Mouse (Mus musculus): ENCODE results near the gene Dgkd. TPM values are rescaled to one million over a fixed set of nuclear protein-coding genes. Genes with fewer than 3 reads are reported as not detected.

The Dgkd gene
- polyA plus RNA-seq, 1 experiment: 47.5 TPM

GRCm38 (mm10) chr1:87880856-87881255 is 27.8 kb downstream of the Dgkd start:
- no peak for DNase-seq (ENCODE audit: low read depth)

- no peak for DNase-seq (ENCODE audit: low read depth)
Measured at GRCm38 (mm10) chr1:87881726-87882125, 28.6 kb downstream of the Dgkd start.

- no peak for DNase-seq (ENCODE audit: low read depth)
Measured at GRCm38 (mm10) chr1:87882554-87882953, 29.5 kb downstream of the Dgkd start.

- DNase-seq (ENCODE audit: low read depth): peak; percentile 24
Measured at GRCm38 (mm10) chr1:87890960-87891359, 37.9 kb downstream of the Dgkd start.

GRCm38 (mm10) chr1:87891634-87892033 is 38.5 kb downstream of the Dgkd start:
- no peak for DNase-seq (ENCODE audit: low read depth)

GRCm38 (mm10) chr1:87892499-87892898 is 39.4 kb downstream of the Dgkd start:
- DNase-seq (ENCODE audit: low read depth): no peak

GRCm38 (mm10) chr1:87893414-87893813 is 40.3 kb downstream of the Dgkd start:
- DNase-seq (ENCODE audit: low read depth): no peak

- DNase-seq (ENCODE audit: low read depth): no peak
Measured at GRCm38 (mm10) chr1:87896921-87897320, 43.8 kb downstream of the Dgkd start.

GRCm38 (mm10) chr1:87899701-87900100 is 46.6 kb downstream of the Dgkd start:
- no peak for DNase-seq (ENCODE audit: low read depth)

- DNase-seq (ENCODE audit: low read depth): no peak
Measured at GRCm38 (mm10) chr1:87900979-87901378, 47.9 kb downstream of the Dgkd start.

GRCm38 (mm10) chr1:87902186-87902585 is 49.1 kb downstream of the Dgkd start:
- DNase-seq (ENCODE audit: low read depth): no peak

GRCm38 (mm10) chr1:87906361-87906956 is 53.4 kb downstream of the Dgkd start:
- no peak for DNase-seq (ENCODE audit: low read depth)

GRCm38 (mm10) chr1:87908006-87908405 is 54.9 kb downstream of the Dgkd start:
- DNase-seq (ENCODE audit: low read depth): no peak

GRCm38 (mm10) chr1:87908736-87909135 is 55.6 kb downstream of the Dgkd start:
- DNase-seq (ENCODE audit: low read depth): no peak

GRCm38 (mm10) chr1:87909565-87909964 is 56.5 kb downstream of the Dgkd start:
- no peak for DNase-seq (ENCODE audit: low read depth)

GRCm38 (mm10) chr1:87910428-87910827 is 57.3 kb downstream of the Dgkd start:
- DNase-seq (ENCODE audit: low read depth): no peak

GRCm38 (mm10) chr1:87913356-87913755 is 60.3 kb downstream of the Dgkd start:
- no peak for DNase-seq (ENCODE audit: low read depth)

GRCm38 (mm10) chr1:87917361-87917760 is 64.3 kb downstream of the Dgkd start:
- DNase-seq (ENCODE audit: low read depth): no peak

GRCm38 (mm10) chr1:87918061-87918460 is 65.0 kb downstream of the Dgkd start:
- peak; percentile 73 for DNase-seq (ENCODE audit: low read depth)

- no peak for DNase-seq (ENCODE audit: low read depth)
Measured at GRCm38 (mm10) chr1:87920056-87920614, 67.0 kb downstream of the Dgkd start.

- no peak for DNase-seq (ENCODE audit: low read depth)
Measured at GRCm38 (mm10) chr1:87922666-87923065, 69.6 kb downstream of the Dgkd start.

GRCm38 (mm10) chr1:87924888-87925287 is 71.8 kb downstream of the Dgkd start:
- no peak for DNase-seq (ENCODE audit: low read depth)

GRCm38 (mm10) chr1:87929730-87930129 is 76.6 kb downstream of the Dgkd start:
- DNase-seq (ENCODE audit: low read depth): no peak

- DNase-seq (ENCODE audit: low read depth): no peak
Measured at GRCm38 (mm10) chr1:87933051-87933450, 80.0 kb downstream of the Dgkd start.
